Mouse (Mus musculus) cerebellum, adult 2 months (tissue): ENCODE measurements at regions not wholly inside any gene's neighbourhood (a gene's known extent, or its start where the extent isn't known, plus 50 kb on each side); places are given as distances from the start of the nearest gene placed in this dataset.

Experiments used
- DNase-seq, 2 experiments: peaks; one replicate each; pipeline ENCODE4 v3.0.0; 2021
- H3K27ac ChIP-seq: fragments of 200-500 bp; 2 replicates; pipeline ENCODE4 v1.5.1; 2012; ENCODE audit warnings: low read length, control low read depth, inconsistent platforms; ENCODE audit not compliant: insufficient read depth
- H3K27me3 ChIP-seq: fragments of 200-500 bp; 2 replicates; pipeline ENCODE4 v1.6.1; 2012; ENCODE audit warnings: inconsistent platforms, mild to moderate bottlenecking, low read length, moderate library complexity; ENCODE audit not compliant: control insufficient read depth, insufficient read depth
- H3K4me1 ChIP-seq: fragments of 200-500 bp; 2 replicates; pipeline ENCODE4 v1.6.1; 2011; ENCODE audit warnings: low read length; ENCODE audit not compliant: control insufficient read depth, insufficient read depth
- H3K4me3 ChIP-seq: fragments of 200-500 bp; replicated peaks from 2 replicates; pipeline ENCODE3; 2011; ENCODE audit warnings: mild to moderate bottlenecking, low read depth, low read length, control low read depth; ENCODE audit not compliant: insufficient read depth
- CTCF ChIP-seq: fragments of 200-500 bp; IDR thresholded peaks from 2 replicates; pipeline ENCODE4 v1.5.1; 2011; ENCODE audit warnings: low read depth, mild to moderate bottlenecking, control low read depth, low read length, moderate library complexity, borderline replicate concordance; ENCODE audit not compliant: insufficient read depth
- POLR2A ChIP-seq: fragments of 200-500 bp; IDR thresholded peaks from 2 replicates; pipeline ENCODE4 v1.6.1; 2011; ENCODE audit warnings: low read length, control low read depth, borderline replicate concordance; ENCODE audit not compliant: insufficient read depth
- WGBS: fragments of 180-500 bp; shearing (Covaris S2); methylation state at CpG from one replicate; pipeline ENCODE4 v1.1.7; 2018; 5-methylcytosine and 5-hydroxymethylcytosine counted together

DNA sequence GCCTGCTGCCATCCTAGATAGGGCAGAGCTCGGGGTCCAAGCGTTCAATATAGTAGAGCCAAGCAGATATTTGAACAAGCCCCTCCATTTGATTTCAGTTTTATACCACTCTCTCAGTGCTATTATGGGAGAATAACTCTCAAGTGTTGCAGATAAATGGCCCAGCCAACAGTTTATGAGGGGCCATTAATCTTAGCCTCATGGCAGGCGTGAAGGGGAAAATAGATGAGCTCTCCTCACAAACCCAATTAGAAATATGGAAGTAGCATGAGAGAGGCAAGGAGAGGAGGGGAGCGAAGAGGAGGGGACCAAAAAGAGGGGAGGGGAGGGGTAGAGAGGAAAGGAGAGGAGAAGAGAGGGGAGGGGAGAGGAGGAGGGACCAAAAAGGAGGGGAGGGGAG, 213.3 kb downstream of the Tmsb4x start:
- no peak overlapping the region for H3K27ac ChIP-seq
- no peak overlapping the region for H3K4me3 ChIP-seq
- WGBS: 88% methylated on average over 4 of the region's 4 CpGs
- H3K27me3 ChIP-seq: no peaks in the 10 kb centered on the region
- H3K4me1 ChIP-seq: no peaks in the 10 kb centered on the region
- TF ChIP-seq POLR2A: no peak
- no peak for TF ChIP-seq CTCF
- no peak for DNase-seq

DNA sequence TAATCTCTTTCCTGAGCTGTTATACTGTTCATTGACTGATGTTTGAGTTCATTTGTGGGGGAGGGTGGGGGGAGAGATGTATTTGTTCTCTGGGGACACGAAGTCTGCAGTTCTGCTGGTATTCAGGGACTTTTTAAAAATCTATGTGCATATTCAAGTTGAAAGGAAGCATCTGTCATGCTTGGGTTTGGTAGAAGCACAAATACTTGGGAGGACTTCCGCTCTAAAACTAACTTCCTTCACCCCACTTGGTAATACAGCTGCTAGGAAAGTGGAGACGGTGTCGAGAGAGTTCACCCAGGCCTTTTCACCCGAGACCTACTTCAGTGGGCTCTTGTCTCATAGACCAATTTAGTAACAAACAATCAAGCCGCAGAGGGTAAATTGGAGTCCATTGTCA, 228.1 kb downstream of the Tmsb4x start:
- Histone ChIP-seq H3K27ac (no peak overlapping the region), H3K4me1 (no peaks in the 10 kb centered on the region), H3K4me3 (no peak overlapping the region), H3K27me3 (no peaks in the 10 kb centered on the region)
- WGBS: 84% methylated on average over 6 of the region's 6 CpGs
- DNase-seq: no peak
- TF ChIP-seq POLR2A (no peak), CTCF (no peak)

GRCm38 (mm10) chrX:166980504-166980903, 228.6 kb downstream of the Tmsb4x start:
- H3K27me3 ChIP-seq: no peaks in the 10 kb centered on the region
- no peak for DNase-seq
- H3K27ac ChIP-seq: no peak overlapping the region
- TF ChIP-seq CTCF: no peak
- TF ChIP-seq POLR2A: no peak
- 81% methylated on average over 4 of the region's 4 CpGs for WGBS
- no peaks in the 10 kb centered on the region for H3K4me1 ChIP-seq
- H3K4me3 ChIP-seq: no peak overlapping the region

GRCm38 (mm10) chrX:166977029-166977428, 232.1 kb downstream of the Tmsb4x start:
- no peak for TF ChIP-seq CTCF
- TF ChIP-seq POLR2A: no peak
- Histone ChIP-seq H3K27me3 (no peaks in the 10 kb centered on the region), H3K27ac (no peak overlapping the region), H3K4me3 (no peak overlapping the region), H3K4me1 (no peaks in the 10 kb centered on the region)
- DNase-seq: no peak

GRCm38 (mm10) chrX:166971721-166972120, 237.4 kb downstream of the Tmsb4x start:
- Histone ChIP-seq H3K4me3 (no peak overlapping the region), H3K27ac (no peak overlapping the region), H3K4me1 (no peaks in the 10 kb centered on the region), H3K27me3 (no peaks in the 10 kb centered on the region)
- DNase-seq: peak in 1 of 2 experiments; percentile 23
- 18% methylated on average over 1 of the region's 1 CpGs for WGBS
- no peak for TF ChIP-seq POLR2A
- TF ChIP-seq CTCF: no peak

- Histone ChIP-seq H3K27ac (no peak overlapping the region), H3K4me1 (no peaks in the 10 kb centered on the region), H3K27me3 (no peaks in the 10 kb centered on the region), H3K4me3 (no peak overlapping the region)
- no peak for DNase-seq
- no peak for TF ChIP-seq POLR2A
- no peak for TF ChIP-seq CTCF
- 60% methylated on average over 7 of the region's 7 CpGs for WGBS
Measured at GRCm38 (mm10) chrX:166964656-166965582, 244.2 kb downstream of the Tmsb4x start.

- Histone ChIP-seq H3K4me3 (no peak overlapping the region), H3K27me3 (no peaks in the 10 kb centered on the region), H3K27ac (no peak overlapping the region), H3K4me1 (no peaks in the 10 kb centered on the region)
- no peak for TF ChIP-seq CTCF
- no peak for TF ChIP-seq POLR2A
- DNase-seq: no peak
- 44% methylated on average over 14 of the region's 14 CpGs for WGBS
Measured at GRCm38 (mm10) chrX:166952528-166953189, 256.5 kb downstream of the Tmsb4x start.

GRCm38 (mm10) chrX:166951011-166951410, 258.1 kb downstream of the Tmsb4x start:
- peak in 1 of 2 experiments; percentile 3 for DNase-seq
- WGBS: 24% methylated on average over 6 of the region's 6 CpGs
- no peak overlapping the region for H3K27ac ChIP-seq
- H3K4me1 ChIP-seq: no peaks in the 10 kb centered on the region
- H3K4me3 ChIP-seq: no peak overlapping the region
- TF ChIP-seq CTCF: no peak
- no peak for TF ChIP-seq POLR2A
- H3K27me3 ChIP-seq: no peaks in the 10 kb centered on the region
